Mouse (Mus musculus) liver, embryonic 12.5 days (tissue): ENCODE results near the gene Nudt22. TPM values are rescaled to one million over a fixed set of nuclear protein-coding genes. Genes with fewer than 3 reads are reported as not detected.

Source experiments
- ATAC-seq: fragments of 200-750 bp; cut with Nextera tagmentation; 2 replicates; pipeline ENCODE4 v1.8.0; 2017; ENCODE audit warnings: moderate number of reproducible peaks, mild to moderate bottlenecking, moderate library complexity
- H3K27ac ChIP-seq: fragments of 300-500 bp; sonication (generic); 2 replicates; pipeline ENCODE4 v1.5.1; 2016; ENCODE audit warnings: mild to moderate bottlenecking
- H3K27me3 ChIP-seq: fragments of 300-500 bp; sonication (generic); replicated peaks from 2 replicates; pipeline ENCODE4 v1.6.1; 2016; ENCODE audit warnings: mild to moderate bottlenecking, moderate library complexity
- H3K36me3 ChIP-seq: fragments of 300-500 bp; sonication (generic); 2 replicates; pipeline ENCODE4 v1.6.1; 2016; ENCODE audit warnings: mild to moderate bottlenecking, moderate library complexity
- H3K4me1 ChIP-seq: fragments of 300-500 bp; sonication (generic); 2 replicates; pipeline ENCODE4 v1.6.1; 2016
- H3K4me2 ChIP-seq: fragments of 300-500 bp; sonication (generic); 2 replicates; pipeline ENCODE4 v1.6.1; 2016; ENCODE audit warnings: mild to moderate bottlenecking, moderate library complexity
- H3K4me3 ChIP-seq: fragments of 300-500 bp; sonication (generic); 2 replicates; pipeline ENCODE4 v1.5.1; 2016; ENCODE audit warnings: mild to moderate bottlenecking, moderate library complexity
- H3K9ac ChIP-seq: fragments of 300-500 bp; sonication (generic); 2 replicates; pipeline ENCODE4 v1.6.1; 2016; ENCODE audit warnings: mild to moderate bottlenecking, moderate library complexity
- H3K9me3 ChIP-seq: fragments of 300-500 bp; sonication (generic); replicated peaks from 2 replicates; pipeline ENCODE4 v1.6.1; 2016; ENCODE audit warnings: mild to moderate bottlenecking, moderate library complexity
- WGBS: fragments of 180-500 bp; shearing (Covaris S2); methylation state at CpG from one replicate; pipeline ENCODE4 v1.1.7; 2016; ENCODE audit not compliant: insufficient replicate concordance; 5-methylcytosine and 5-hydroxymethylcytosine counted together
- polyA plus RNA-seq: library from polyadenylated mRNA; unstranded; fragments of >200 nt; fragmentation: Nextera tagmentation; extraction: Ambion mirVana; gene quantifications from 2 replicates; pipeline ENCODE4 v1.2.1, GENCODE M21; 2016

Gene Nudt22
- polyA plus RNA-seq, 1 experiment from 2014 or later = 10.0 TPM

DNA sequence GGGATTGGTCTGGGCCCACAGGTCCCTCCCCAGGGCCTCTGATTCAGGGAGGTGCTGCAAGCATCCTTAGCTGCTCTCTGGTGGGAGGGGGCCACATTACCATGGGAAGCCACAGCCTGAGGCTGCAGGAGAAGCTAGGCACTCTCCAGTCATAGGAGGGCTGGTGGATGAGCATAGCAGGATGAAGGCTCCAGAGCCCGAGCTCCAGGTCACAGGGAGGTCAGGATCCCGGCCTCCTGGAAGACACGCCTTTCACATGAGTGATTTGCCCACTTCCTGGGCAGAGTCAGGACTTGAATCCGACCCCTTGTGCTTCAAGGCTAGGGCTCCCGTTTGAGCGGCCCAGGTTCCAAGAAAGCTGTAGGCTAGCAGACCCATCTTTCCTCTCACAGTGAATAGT, 24.3 kb downstream of the Nudt22 start:
- Histone ChIP-seq H3K4me1 (peaks cover 82% of the 10 kb centered on the region), H3K4me3 (no peak overlapping the region), H3K9ac (no peak overlapping the region), H3K4me2 (no peak overlapping the region), H3K27me3 (peaks cover 8% of the 10 kb centered on the region; the same call in 1 of the 2 replicates), H3K36me3 (peaks cover 6% of the 10 kb centered on the region), H3K9me3 (no peaks in the 10 kb centered on the region), H3K27ac (0 out of 2 replicates have a peak overlapping the region, but pooled peaks have one; percentile 46)
- ATAC-seq = no peak
- WGBS = 51% methylated on average over 6 of the region's 6 CpGs

GRCm38 (mm10) chr19:6970460-6971085, 25.3 kb downstream of the Nudt22 start:
- H3K4me1 ChIP-seq = peaks cover 72% of the 10 kb centered on the region
- peaks cover 11% of the 10 kb centered on the region; the same call in 1 of the 2 replicates for H3K36me3 ChIP-seq
- peak overlapping the region; percentile 67 for H3K4me3 ChIP-seq
- peak overlapping the region; percentile 46; the same call in 1 of the 2 replicates for H3K27ac ChIP-seq
- H3K9ac ChIP-seq = peak overlapping the region; percentile 79
- H3K27me3 ChIP-seq = peaks cover 8% of the 10 kb centered on the region; the same call in 1 of the 2 replicates
- H3K9me3 ChIP-seq = no peaks in the 10 kb centered on the region
- H3K4me2 ChIP-seq = peak overlapping the region; percentile 96
- 21% methylated on average over 11 of the region's 11 CpGs for WGBS
- no peak for ATAC-seq

DNA sequence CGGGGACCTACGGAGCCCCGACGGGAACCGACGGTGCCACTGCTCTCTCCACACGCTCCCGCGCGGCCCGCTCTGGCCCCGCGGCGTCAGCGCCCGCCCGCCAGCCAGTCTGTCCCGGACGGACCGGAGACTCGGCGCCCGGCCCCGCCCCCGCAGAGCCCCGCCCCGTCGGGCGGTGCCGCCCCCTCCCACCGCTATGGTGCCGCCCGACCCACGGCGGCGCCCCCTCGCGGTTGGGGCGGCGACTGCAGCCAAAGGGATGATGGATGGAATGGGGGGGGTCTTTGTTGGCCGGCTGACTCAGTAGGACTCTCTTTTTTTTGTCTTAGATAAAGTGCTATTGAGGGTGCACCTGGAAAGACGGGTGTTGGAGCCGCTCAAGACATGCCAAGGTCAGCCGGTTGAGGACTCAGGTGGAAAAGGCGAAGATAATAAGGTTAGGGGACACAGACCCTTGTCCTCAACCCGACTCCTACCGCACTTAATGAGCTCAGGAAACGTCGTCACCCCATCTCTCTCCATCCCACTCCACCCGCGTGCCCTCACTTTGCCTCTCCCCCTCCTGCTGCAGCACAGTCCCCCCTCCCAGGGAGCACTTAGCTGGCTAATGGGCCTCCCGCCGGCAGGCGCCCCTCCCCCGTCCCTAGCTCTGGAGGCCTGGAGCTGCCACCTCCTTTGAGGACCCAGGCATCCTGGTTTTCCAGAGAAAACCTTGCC, 26.1 kb downstream of the Nudt22 start:
- H3K4me3 ChIP-seq = peak overlapping the region; percentile 67
- H3K4me1 ChIP-seq = peaks cover 67% of the 10 kb centered on the region
- H3K9ac ChIP-seq = peak overlapping the region; percentile 79
- H3K36me3 ChIP-seq = peaks cover 18% of the 10 kb centered on the region
- H3K27ac ChIP-seq = 0 out of 2 replicates have a peak overlapping the region, but pooled peaks have one; percentile 41
- WGBS = 1% methylated on average over 55 of the region's 55 CpGs
- ATAC-seq = peak; percentile 77
- H3K27me3 ChIP-seq = peaks cover 8% of the 10 kb centered on the region; the same call in 1 of the 2 replicates
- peak overlapping the region; percentile 96 for H3K4me2 ChIP-seq
- no peaks in the 10 kb centered on the region for H3K9me3 ChIP-seq

GRCm38 (mm10) chr19:6969291-6969664, 26.6 kb downstream of the Nudt22 start:
- Histone ChIP-seq H3K4me2 (peak overlapping the region; percentile 96), H3K4me1 (peaks cover 62% of the 10 kb centered on the region), H3K27me3 (peaks cover 8% of the 10 kb centered on the region; the same call in 1 of the 2 replicates), H3K36me3 (peaks cover 23% of the 10 kb centered on the region), H3K9me3 (no peaks in the 10 kb centered on the region), H3K9ac (peak overlapping the region; percentile 79), H3K4me3 (peak overlapping the region; percentile 67), H3K27ac (0 out of 2 replicates have a peak overlapping the region, but pooled peaks have one; percentile 41)
- WGBS = under 1% methylated on average over 17 of the region's 20 CpGs
- ATAC-seq = no peak

DNA sequence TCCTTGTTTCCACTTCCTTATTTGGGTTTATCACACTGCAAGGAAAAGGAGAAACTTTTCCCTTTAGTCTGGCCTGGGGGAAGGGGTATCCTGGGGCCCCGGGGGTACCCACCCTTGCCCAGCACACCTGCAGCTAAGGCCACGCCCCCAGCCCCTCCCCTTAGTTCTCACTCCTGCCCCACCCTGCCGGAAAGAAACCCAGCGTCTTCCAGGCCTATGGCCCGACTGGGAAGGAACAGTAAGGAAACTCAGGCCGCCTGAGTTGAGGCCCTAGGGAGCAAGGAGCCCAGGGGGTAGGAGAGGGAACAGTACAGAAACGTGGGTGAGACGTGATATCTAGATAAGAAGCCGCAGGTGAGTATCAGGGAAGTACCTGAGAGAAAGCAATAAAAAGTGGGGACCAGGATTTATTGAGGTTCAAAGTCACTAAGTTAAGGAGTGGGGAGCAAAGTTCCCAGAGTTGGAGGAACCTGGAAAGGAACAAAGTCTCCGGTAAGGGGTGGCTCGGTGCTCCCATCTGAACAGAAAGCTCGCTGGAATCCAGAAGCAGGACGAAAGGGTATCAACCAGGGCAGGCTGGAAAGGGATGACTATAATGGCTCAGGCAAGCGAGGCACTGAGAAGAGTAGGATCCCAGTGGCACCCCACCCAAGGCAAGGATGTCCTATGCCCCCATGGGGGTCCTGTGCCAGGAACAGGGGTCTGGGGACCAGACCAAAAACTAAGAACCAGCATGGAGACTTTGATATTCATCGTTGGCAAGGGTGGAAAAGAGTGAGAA, 27.2 kb downstream of the Nudt22 start:
- peaks cover 29% of the 10 kb centered on the region for H3K36me3 ChIP-seq
- WGBS = 8% methylated on average over 15 of the region's 15 CpGs
- ATAC-seq = no peak
- H3K4me3 ChIP-seq = peak overlapping the region; percentile 67
- H3K9me3 ChIP-seq = no peaks in the 10 kb centered on the region
- H3K27ac ChIP-seq = no peak overlapping the region
- peak overlapping the region; percentile 96 for H3K4me2 ChIP-seq
- peaks cover 8% of the 10 kb centered on the region; the same call in 1 of the 2 replicates for H3K27me3 ChIP-seq
- peaks cover 59% of the 10 kb centered on the region for H3K4me1 ChIP-seq
- H3K9ac ChIP-seq = peak overlapping the region; percentile 79

DNA sequence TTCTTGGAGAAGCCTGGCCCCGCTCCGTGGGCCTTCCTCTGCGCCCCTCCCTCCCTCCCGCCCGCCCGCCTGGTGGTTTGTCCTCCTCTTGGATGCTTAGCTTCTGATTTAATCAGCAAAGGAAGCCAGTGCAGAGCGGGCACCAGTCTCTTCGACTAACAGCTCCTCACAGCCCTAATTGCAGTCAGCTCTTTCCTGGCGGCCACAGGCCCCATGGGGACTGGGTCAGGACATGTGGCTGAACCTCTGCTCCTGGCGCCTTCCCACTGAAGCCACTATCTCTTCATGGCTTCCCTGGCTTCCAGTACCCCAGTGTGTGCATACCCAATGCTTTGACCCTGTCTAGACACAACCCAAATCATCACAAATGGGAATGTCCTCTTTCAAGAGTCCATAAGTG, 39.5 kb downstream of the Nudt22 start:
- WGBS = 72% methylated on average over 10 of the region's 10 CpGs
- no peak for ATAC-seq
- Histone ChIP-seq H3K4me3 (no peak overlapping the region), H3K9me3 (no peaks in the 10 kb centered on the region), H3K27ac (no peak overlapping the region), H3K4me2 (no peak overlapping the region), H3K4me1 (peaks cover 21% of the 10 kb centered on the region), H3K9ac (no peak overlapping the region), H3K36me3 (peaks cover 74% of the 10 kb centered on the region), H3K27me3 (no peaks in the 10 kb centered on the region)

GRCm38 (mm10) chr19:6955424-6955823, 40.5 kb downstream of the Nudt22 start:
- Histone ChIP-seq H3K9ac (no peak overlapping the region), H3K4me3 (no peak overlapping the region), H3K9me3 (no peaks in the 10 kb centered on the region), H3K27me3 (no peaks in the 10 kb centered on the region), H3K4me1 (peaks cover 30% of the 10 kb centered on the region), H3K4me2 (no peak overlapping the region), H3K36me3 (peaks cover 69% of the 10 kb centered on the region), H3K27ac (no peak overlapping the region)
- ATAC-seq = no peak
- 81% methylated on average over 7 of the region's 7 CpGs for WGBS

DNA sequence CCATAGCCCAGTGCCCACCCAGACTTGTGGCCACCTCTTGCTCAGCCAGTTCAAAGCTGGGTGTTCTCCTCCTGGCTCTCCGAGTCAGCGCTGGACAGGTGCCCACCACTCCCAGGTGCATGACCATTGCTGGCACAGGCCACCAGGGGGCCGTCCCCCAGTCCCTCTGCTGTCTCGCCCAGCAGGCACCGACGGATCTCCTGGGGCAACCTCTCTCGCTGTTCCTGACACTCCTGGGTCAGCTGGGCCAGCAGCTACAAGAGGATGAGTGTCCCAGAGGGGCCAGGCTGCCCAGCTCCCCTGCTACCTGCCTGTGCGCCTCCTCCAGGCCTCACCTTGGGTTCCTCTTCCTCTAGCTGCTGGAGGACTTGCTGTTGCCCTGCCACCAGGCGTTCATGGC, 41.9 kb downstream of the Nudt22 start:
- H3K4me2 ChIP-seq = no peak overlapping the region
- no peaks in the 10 kb centered on the region for H3K27me3 ChIP-seq
- H3K4me3 ChIP-seq = no peak overlapping the region
- no peaks in the 10 kb centered on the region for H3K9me3 ChIP-seq
- H3K9ac ChIP-seq = no peak overlapping the region
- WGBS = 67% methylated on average over 9 of the region's 9 CpGs
- peaks cover 44% of the 10 kb centered on the region for H3K4me1 ChIP-seq
- peaks cover 55% of the 10 kb centered on the region for H3K36me3 ChIP-seq
- H3K27ac ChIP-seq = 0 out of 2 replicates have a peak overlapping the region, but pooled peaks have one; percentile 2
- ATAC-seq = no peak

- Histone ChIP-seq H3K27me3 (no peaks in the 10 kb centered on the region), H3K36me3 (peaks cover 45% of the 10 kb centered on the region), H3K9me3 (no peaks in the 10 kb centered on the region), H3K27ac (peak overlapping the region; percentile 93), H3K4me3 (peak overlapping the region; percentile 70), H3K4me1 (peaks cover 50% of the 10 kb centered on the region), H3K4me2 (peak overlapping the region; percentile 99), H3K9ac (peak overlapping the region; percentile 81)
- WGBS = 1% methylated on average over 3 of the region's 3 CpGs
- peak; percentile 5; the same call in 1 of the 2 replicates for ATAC-seq
Observed at GRCm38 (mm10) chr19:6952712-6953037, 43.2 kb downstream of the Nudt22 start.

- peak overlapping the region; percentile 99 for H3K4me2 ChIP-seq
- peaks cover 51% of the 10 kb centered on the region for H3K4me1 ChIP-seq
- peak overlapping the region; percentile 93 for H3K27ac ChIP-seq
- peak; percentile 31 for ATAC-seq
- peak overlapping the region; percentile 81 for H3K9ac ChIP-seq
- H3K4me3 ChIP-seq = peak overlapping the region; percentile 70
- H3K36me3 ChIP-seq = peaks cover 40% of the 10 kb centered on the region
- no peaks in the 10 kb centered on the region for H3K27me3 ChIP-seq
- 2% methylated on average over 31 of the region's 31 CpGs for WGBS
- no peaks in the 10 kb centered on the region for H3K9me3 ChIP-seq
Observed at GRCm38 (mm10) chr19:6951994-6952711, 43.8 kb downstream of the Nudt22 start.

DNA sequence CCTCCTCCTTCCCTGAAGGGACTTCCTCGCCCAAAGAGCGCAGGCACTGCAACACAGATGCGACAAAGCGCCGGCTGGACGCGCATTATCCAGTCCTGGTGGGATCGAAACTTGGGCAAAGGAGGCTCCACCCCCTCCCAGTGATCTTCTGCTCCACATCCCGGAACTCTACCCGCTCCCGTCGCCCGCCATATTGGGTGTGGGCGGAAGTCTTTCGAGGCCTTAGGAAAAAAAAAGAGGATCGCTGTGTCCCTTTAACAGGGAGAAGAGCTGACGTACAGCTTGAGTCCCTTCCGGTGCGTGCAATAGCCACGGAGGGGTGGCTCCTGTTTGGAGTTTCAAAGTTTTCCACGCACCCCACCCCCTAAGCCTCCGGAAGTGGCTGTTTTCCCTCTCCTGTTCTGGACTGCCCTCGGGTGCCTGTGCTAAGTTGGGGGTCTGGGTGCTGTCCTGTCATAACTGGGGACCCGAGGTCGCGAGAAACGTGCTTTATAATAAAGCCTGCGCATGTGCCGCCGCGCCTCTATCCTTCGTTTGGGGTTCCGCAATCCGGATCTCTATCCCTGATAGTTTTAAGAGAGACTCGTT, 44.4 kb downstream of the Nudt22 start:
- Histone ChIP-seq H3K4me3 (peak overlapping the region; percentile 70), H3K4me1 (peaks cover 51% of the 10 kb centered on the region), H3K36me3 (peaks cover 37% of the 10 kb centered on the region), H3K9me3 (no peaks in the 10 kb centered on the region), H3K27me3 (no peaks in the 10 kb centered on the region), H3K9ac (peak overlapping the region; percentile 81), H3K27ac (peak overlapping the region; percentile 93), H3K4me2 (peak overlapping the region; percentile 99)
- WGBS = under 1% methylated on average over 35 of the region's 35 CpGs
- peak; percentile 71 for ATAC-seq
